Mouse (Mus musculus): ENCODE measurements around the gene St8sia1.
"Not testable (repeated sequence)": the region's sequence is repeated elsewhere in the genome, so short reads cannot be mapped to it uniquely, and the experiment has no call there.

The St8sia1 gene

GRCm38 (mm10) chr6:142964076-142964530 is at the start of gene St8sia1:
Gene St8sia1 (minus strand): TSS chr6:142964452.
- DNase-seq (ENCODE audit: low read depth, low spot score) = peak; percentile 68

GRCm38 (mm10) chr6:143012513-143013215 is 48.4 kb upstream of the St8sia1 start:
- no peak for DNase-seq (ENCODE audit: low read depth, low spot score)

- DNase-seq (ENCODE audit: low read depth, low spot score) = no peak
Measured at GRCm38 (mm10) chr6:143008865-143009264, 44.6 kb upstream of the St8sia1 start.

- DNase-seq (ENCODE audit: low read depth, low spot score) = not testable (repeated sequence)
Measured at GRCm38 (mm10) chr6:143005209-143005608, 41.0 kb upstream of the St8sia1 start.

- no peak for DNase-seq (ENCODE audit: low read depth, low spot score)
Measured at GRCm38 (mm10) chr6:143004801-143005200, 40.5 kb upstream of the St8sia1 start.

GRCm38 (mm10) chr6:142998221-142998999 is 34.2 kb upstream of the St8sia1 start:
- no peak for DNase-seq (ENCODE audit: low read depth, low spot score)

- no peak for DNase-seq (ENCODE audit: low read depth, low spot score)
Measured at GRCm38 (mm10) chr6:142996887-142997286, 32.6 kb upstream of the St8sia1 start.

- DNase-seq (ENCODE audit: low read depth, low spot score) = no peak
Measured at GRCm38 (mm10) chr6:142995567-142995966, 31.3 kb upstream of the St8sia1 start.

GRCm38 (mm10) chr6:142994821-142995220 is 30.6 kb upstream of the St8sia1 start:
- no peak for DNase-seq (ENCODE audit: low read depth, low spot score)

- no peak for DNase-seq (ENCODE audit: low read depth, low spot score)
Measured at GRCm38 (mm10) chr6:142993705-142994698, 29.8 kb upstream of the St8sia1 start.

- no peak for DNase-seq (ENCODE audit: low read depth, low spot score)
Measured at GRCm38 (mm10) chr6:142992971-142993370, 28.7 kb upstream of the St8sia1 start.

- no peak for DNase-seq (ENCODE audit: low read depth, low spot score)
Measured at GRCm38 (mm10) chr6:142992099-142992498, 27.8 kb upstream of the St8sia1 start.

- peak; percentile 30 for DNase-seq (ENCODE audit: low read depth, low spot score)
Measured at GRCm38 (mm10) chr6:142991391-142992059, 27.3 kb upstream of the St8sia1 start.

- no peak for DNase-seq (ENCODE audit: low read depth, low spot score)
Measured at GRCm38 (mm10) chr6:142990516-142990915, 26.3 kb upstream of the St8sia1 start.

- DNase-seq (ENCODE audit: low read depth, low spot score) = peak; percentile 16
Measured at GRCm38 (mm10) chr6:142989495-142989894, 25.2 kb upstream of the St8sia1 start.

GRCm38 (mm10) chr6:142988753-142989152 is 24.5 kb upstream of the St8sia1 start:
- DNase-seq (ENCODE audit: low read depth, low spot score) = peak; percentile 69

GRCm38 (mm10) chr6:142988231-142988630 is 24.0 kb upstream of the St8sia1 start:
- DNase-seq (ENCODE audit: low read depth, low spot score) = no peak

- no peak for DNase-seq (ENCODE audit: low read depth, low spot score)
Measured at GRCm38 (mm10) chr6:142987616-142988015, 23.4 kb upstream of the St8sia1 start.

GRCm38 (mm10) chr6:142986706-142987105 is 22.5 kb upstream of the St8sia1 start:
- DNase-seq (ENCODE audit: low read depth, low spot score) = not testable (repeated sequence)

- DNase-seq (ENCODE audit: low read depth, low spot score) = not testable (repeated sequence)
Measured at GRCm38 (mm10) chr6:142985561-142986238, 21.4 kb upstream of the St8sia1 start.

Data from CD4-positive helper T cell, adult 2 months (primary cell).